Comparison of ENCODE assay signal across 24 mouse cellular contexts in the genomic region with DNA sequence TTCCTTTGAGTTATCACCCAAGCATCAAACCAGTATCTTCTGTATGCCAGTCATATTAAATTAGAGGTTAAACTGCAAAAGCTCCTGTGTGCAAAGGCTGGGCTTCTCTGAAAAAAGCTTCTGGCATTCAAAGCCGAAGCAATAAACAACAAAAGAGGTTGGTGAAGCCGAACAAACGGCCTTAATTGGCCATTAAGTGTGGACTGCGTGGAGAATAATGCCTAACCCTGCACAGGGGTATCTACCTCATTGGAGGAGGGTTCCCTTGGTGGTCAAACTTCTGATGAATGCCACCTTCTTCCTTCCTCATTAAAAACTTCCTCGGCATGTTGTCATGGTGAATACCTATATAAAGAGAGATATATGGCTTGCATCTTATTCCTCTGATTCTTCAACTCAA.
DNase-seq lines count a peak whose midpoint lies in the region; ATAC-seq lines count a peak whose summit lies in the region.
"Had no signal": no experiment of that assay in that cellular context is flagged by ENCODE, and none has a peak within 500 bp of the region (broad histone marks: within the 10 kb centered on the region; RNA-seq: fewer than 3 reads in every experiment).

No protein-coding gene starts in this region.

- H3K9me3 ChIP-seq in midbrain, embryonic 15.5 days = no peaks in the 10 kb centered on the region
- no peaks in the 10 kb centered on the region for H3K9me3 ChIP-seq in midbrain, embryonic 10.5 days (replicated peaks)
- H3K9me3 ChIP-seq: embryonic facial prominence, embryonic 10.5 days; heart, embryonic 13.5 days; hindbrain, embryonic 15.5 days had no signal

- H3K9ac ChIP-seq in midbrain, embryonic 15.5 days = no peak overlapping the region
- H3K9ac ChIP-seq: heart, embryonic 13.5 days; hindbrain, embryonic 15.5 days had no signal

- 0 out of 2 replicates have a peak overlapping the region, but pooled peaks have one; percentile 3 for H3K27ac ChIP-seq in midbrain, embryonic 15.5 days
- H3K27ac ChIP-seq in midbrain, embryonic 10.5 days (replicated peaks) = no peak overlapping the region
- H3K27ac ChIP-seq: embryonic facial prominence, embryonic 10.5 days; gastrocnemius, adult 2 months; heart, embryonic 13.5 days; hindbrain, embryonic 15.5 days had no signal

- H3K4me2 ChIP-seq in midbrain, embryonic 15.5 days = no peak overlapping the region
- H3K4me2 ChIP-seq: heart, embryonic 13.5 days; hindbrain, embryonic 15.5 days had no signal

- 0 out of 2 replicates have a peak, but pooled peaks cover 3% of the 10 kb centered on the region for H3K4me1 ChIP-seq in midbrain, embryonic 15.5 days
- peaks cover 4% of the 10 kb centered on the region for H3K4me1 ChIP-seq in midbrain, embryonic 10.5 days
- H3K4me1 ChIP-seq: embryonic facial prominence, embryonic 10.5 days; heart, embryonic 13.5 days; hindbrain, embryonic 15.5 days had no signal

- ATAC-seq in midbrain, embryonic 15.5 days (replicated peaks) = no peak
- ATAC-seq: activated CD4-positive, CD25-positive, alpha-beta regulatory T cell, adult 4 months; CD4-positive, CD25-positive, alpha-beta regulatory T cell, adult 4 months; intestine, embryonic 16.5 days; Patski had no signal

- WGBS in midbrain, embryonic 15.5 days = 21% methylated on average over 5 of the region's 5 CpGs
- WGBS in midbrain, embryonic 10.5 days = 46% methylated on average over 5 of the region's 5 CpGs

- DNase-seq in embryo, embryonic 10 days (ENCODE audit: low spot score) = peak; percentile 17
- DNase-seq in embryo, embryonic 9.5 days (ENCODE audit: extremely low spot score) = no peak
- no peak for DNase-seq in midbrain, embryonic 10.5 days (ENCODE audit: low spot score)
- DNase-seq in embryo, embryonic 10.5 days (ENCODE audit: low spot score) = peak; percentile 28
- peak; percentile 26 for DNase-seq in forelimb bud, embryonic 11.5 days (ENCODE audit: low read depth, low spot score)
- DNase-seq in lung, postnatal 36 days = no peak
- DNase-seq in gastrocnemius, postnatal 4 days (ENCODE audit: low spot score in 2 of 2) = no peak
- DNase-seq: adrenal gland, postnatal 25 days; B cell, adult 2 months; cerebellum, adult 2 months; cerebellum, postnatal 10 days; gastrocnemius, adult 2 months; gastrocnemius, postnatal 25 days; heart, adult 11 months; heart, postnatal 36 days had no signal

- H3K27me3 ChIP-seq in midbrain, embryonic 15.5 days (replicated peaks) = no peaks in the 10 kb centered on the region
- H3K27me3 ChIP-seq in midbrain, embryonic 10.5 days (ENCODE audit: low read depth, poor library complexity, severe bottlenecking) = no peaks in the 10 kb centered on the region
- H3K27me3 ChIP-seq: heart, embryonic 13.5 days; hindbrain, embryonic 15.5 days; Patski had no signal

- H3K36me3 ChIP-seq in midbrain, embryonic 15.5 days (replicated peaks) = no peaks in the 10 kb centered on the region
- no peaks in the 10 kb centered on the region for H3K36me3 ChIP-seq in midbrain, embryonic 10.5 days
- H3K36me3 ChIP-seq: embryonic facial prominence, embryonic 10.5 days; G1E; heart, embryonic 13.5 days; hindbrain, embryonic 15.5 days had no signal

- no peak overlapping the region for H3K4me3 ChIP-seq in midbrain, embryonic 15.5 days
- no peak overlapping the region for H3K4me3 ChIP-seq in midbrain, embryonic 10.5 days
- H3K4me3 ChIP-seq: embryonic facial prominence, embryonic 10.5 days; gastrocnemius, adult 2 months; heart, embryonic 13.5 days; hindbrain, embryonic 15.5 days had no signal

Comparison
In these comparisons a context has a peak if more than half of its experiments do, and no peak if none do; other contexts are left out.
1. DNase-seq: peak in embryo, embryonic 10 days (single experiment), embryo, embryonic 10.5 days (single experiment) and forelimb bud, embryonic 11.5 days (single experiment); none in embryo, embryonic 9.5 days (single experiment), midbrain, embryonic 10.5 days (single experiment), lung, postnatal 36 days (single experiment) and gastrocnemius, postnatal 4 days (0 of 2).